ENCODE assay signal across 7 mouse cellular contexts in genomic region chr2:163602101-163602971, GRCm38 (mm10). TPM values are rescaled to one million over a fixed set of nuclear protein-coding genes. Genes with fewer than 3 reads are reported as not detected.
DNase-seq lines count a peak whose midpoint lies in the region; ATAC-seq and TF ChIP-seq lines count a peak whose summit lies in the region.

TSS of gene Ttpal (plus strand) at chr2:163602314.

- peak within 1 kb of the TSS; percentile 78; the same call in 1 of the 2 replicates for H3K27ac ChIP-seq in embryonic facial prominence, embryonic 11.5 days (replicated peaks; ENCODE audit: low read depth, low read length)
- peak within 1 kb of the TSS; percentile 61 for H3K27ac ChIP-seq in kidney, adult 2 months (ENCODE audit: insufficient read depth, low read depth, low read length)
- peak within 1 kb of the TSS; percentile 84 for H3K27ac ChIP-seq in limb, embryonic 12.5 days
- H3K27ac ChIP-seq in midbrain, embryonic 15.5 days: peak within 1 kb of the TSS; percentile 95
- peak within 1 kb of the TSS; percentile 99 for H3K27ac ChIP-seq in spleen, adult 2 months (ENCODE audit: insufficient read depth, low read length)

- WGBS in embryonic facial prominence, embryonic 11.5 days: 2% methylated on average over 57 of the region's 57 CpGs
- WGBS in kidney, adult 2 months: under 1% methylated on average over 57 of the region's 57 CpGs
- 2% methylated on average over 57 of the region's 57 CpGs for WGBS in limb, embryonic 12.5 days
- WGBS in midbrain, embryonic 15.5 days: 1% methylated on average over 56 of the region's 57 CpGs
- under 1% methylated on average over 57 of the region's 57 CpGs for WGBS in spleen, adult 2 months

- no peaks in the 10 kb centered on the region for H3K27me3 ChIP-seq in embryonic facial prominence, embryonic 11.5 days (ENCODE audit: control insufficient read depth, insufficient read depth, low read length)
- H3K27me3 ChIP-seq in kidney, adult 2 months (replicated peaks; ENCODE audit: control insufficient read depth, insufficient read depth, low read length): no peaks in the 10 kb centered on the region
- H3K27me3 ChIP-seq in limb, embryonic 12.5 days: no peaks in the 10 kb centered on the region
- H3K27me3 ChIP-seq in midbrain, embryonic 15.5 days (replicated peaks): no peaks in the 10 kb centered on the region
- no peaks in the 10 kb centered on the region for H3K27me3 ChIP-seq in spleen, adult 2 months (ENCODE audit: control insufficient read depth, insufficient read depth, low read length)

- H3K9ac ChIP-seq in embryonic facial prominence, embryonic 11.5 days (replicated peaks; ENCODE audit: low read length): peak within 1 kb of the TSS; percentile 93
- H3K9ac ChIP-seq in limb, embryonic 12.5 days (replicated peaks): peak within 1 kb of the TSS; percentile 90
- peak within 1 kb of the TSS; percentile 88 for H3K9ac ChIP-seq in midbrain, embryonic 15.5 days

- H3K9me3 ChIP-seq in embryonic facial prominence, embryonic 11.5 days (replicated peaks; ENCODE audit: control insufficient read depth, low read length): no peaks in the 10 kb centered on the region
- H3K9me3 ChIP-seq in limb, embryonic 12.5 days: no peaks in the 10 kb centered on the region
- no peaks in the 10 kb centered on the region for H3K9me3 ChIP-seq in midbrain, embryonic 15.5 days

- H3K36me3 ChIP-seq in embryonic facial prominence, embryonic 11.5 days (replicated peaks; ENCODE audit: control insufficient read depth, insufficient read depth, low read depth, low read length): no peaks in the 10 kb centered on the region
- H3K36me3 ChIP-seq in kidney, adult 2 months (ENCODE audit: control insufficient read depth, insufficient read depth, low read length): no peaks in the 10 kb centered on the region
- H3K36me3 ChIP-seq in limb, embryonic 12.5 days: peaks cover 3% of the 10 kb centered on the region
- no peaks in the 10 kb centered on the region for H3K36me3 ChIP-seq in midbrain, embryonic 15.5 days (replicated peaks)
- peaks cover 3% of the 10 kb centered on the region for H3K36me3 ChIP-seq in spleen, adult 2 months (ENCODE audit: control insufficient read depth, insufficient read depth, low read length)

- H3K4me2 ChIP-seq in embryonic facial prominence, embryonic 11.5 days (ENCODE audit: low read depth, low read length): peak within 1 kb of the TSS; percentile 90
- H3K4me2 ChIP-seq in limb, embryonic 12.5 days: peak within 1 kb of the TSS; percentile 95
- peak within 1 kb of the TSS; percentile 86 for H3K4me2 ChIP-seq in midbrain, embryonic 15.5 days

- peak; percentile 94 for DNase-seq in adrenal gland, postnatal 14 days
- peak; percentile 92 for DNase-seq in embryonic facial prominence, embryonic 11.5 days (ENCODE audit: low spot score)
- DNase-seq in heart, adult 18-20 months: peak; percentile 91 to 92
- DNase-seq in kidney, adult 2 months: peak; percentile 92
- peak; percentile 88 to 89 for DNase-seq in spleen, adult 2 months (ENCODE audit: low read depth in 1 of 2, low spot score in 2 of 2)

- peak; percentile 40 for TF ChIP-seq POLR2A in kidney, adult 2 months (IDR thresholded peaks at IDR 0.05; ENCODE audit: low read depth, low read length)
- TF ChIP-seq POLR2A in spleen, adult 2 months (IDR thresholded peaks at IDR 0.05; ENCODE audit: low read depth, low read length): peak; percentile 75

- no peaks in the 10 kb centered on the region; the same call in 1 of the 2 replicates for H3K4me1 ChIP-seq in embryonic facial prominence, embryonic 11.5 days (ENCODE audit: control insufficient read depth, insufficient read depth, low read length)
- peaks cover 4% of the 10 kb centered on the region for H3K4me1 ChIP-seq in kidney, adult 2 months (ENCODE audit: control insufficient read depth, insufficient read depth, low read length)
- H3K4me1 ChIP-seq in limb, embryonic 12.5 days (replicated peaks): peaks cover 10% of the 10 kb centered on the region
- H3K4me1 ChIP-seq in midbrain, embryonic 15.5 days: peaks cover 16% of the 10 kb centered on the region
- H3K4me1 ChIP-seq in spleen, adult 2 months (ENCODE audit: control insufficient read depth, insufficient read depth, insufficient read length): peaks cover 22% of the 10 kb centered on the region; the same call in 1 of the 2 replicates

- H3K4me3 ChIP-seq in embryonic facial prominence, embryonic 11.5 days (ENCODE audit: low read depth, low read length): peak within 1 kb of the TSS; percentile 65
- H3K4me3 ChIP-seq in kidney, adult 2 months (ENCODE audit: insufficient read depth, low read depth, low read length): peak within 1 kb of the TSS; percentile 83
- H3K4me3 ChIP-seq in limb, embryonic 12.5 days (replicated peaks): peak within 1 kb of the TSS; percentile 88
- peak within 1 kb of the TSS; percentile 63 for H3K4me3 ChIP-seq in midbrain, embryonic 15.5 days
- H3K4me3 ChIP-seq in spleen, adult 2 months (ENCODE audit: extremely low read depth, insufficient read depth, insufficient read length): peak within 1 kb of the TSS; percentile 79

- TF ChIP-seq CTCF in kidney, adult 2 months (conservative IDR thresholded peaks at IDR 0.05; ENCODE audit: insufficient read depth, insufficient read length, low read depth, low read length): peak; percentile 65
- peak; percentile 67; the same call in 1 of the 2 replicates for TF ChIP-seq CTCF in spleen, adult 2 months (IDR thresholded peaks at IDR 0.05; ENCODE audit: extremely low read depth, insufficient read depth, insufficient read length, insufficient replicate concordance)

- peak; percentile 91 for ATAC-seq in embryonic facial prominence, embryonic 11.5 days (replicated peaks; ENCODE audit: insufficient number of reproducible peaks, low FRiP score, low TSS enrichment, low read depth)
- ATAC-seq in limb, embryonic 12.5 days (ENCODE audit: insufficient number of reproducible peaks, insufficient read depth, low FRiP score, low TSS enrichment, low read depth): peak; percentile 85
- peak; percentile 96 for ATAC-seq in midbrain, embryonic 15.5 days (replicated peaks)

RNA-seq across cellular contexts. Expression of gene Ttpal, which starts in this region (rescaled TPM):
- 29.9 and 33.4 TPM in 2 replicates for total RNA-seq in adrenal gland, postnatal 14 days (2021)
- 45.3 and 47.2 TPM in 2 replicates for polyA plus RNA-seq in embryonic facial prominence, embryonic 11.5 days (2014; fragmentation: Nextera tagmentation; extraction: Ambion mirVana)
- total RNA-seq in heart, adult 18-20 months (2021): 10 to 100 TPM; 12.0 to 16.8 TPM
- polyA plus RNA-seq in kidney, adult 2 months (2012; rRNA removed): 11.3 and 12.0 TPM in 2 replicates
- polyA plus RNA-seq in limb, embryonic 12.5 days (2016; fragmentation: Nextera tagmentation; extraction: Ambion mirVana): 47.5 and 48.6 TPM in 2 replicates
- 47.1 and 50.2 TPM in 2 replicates for polyA plus RNA-seq in midbrain, embryonic 15.5 days (2015; fragmentation: Nextera tagmentation; extraction: Ambion mirVana)
- 57.9 and 67.7 TPM in 2 replicates for polyA plus RNA-seq in spleen, adult 2 months (2012; rRNA removed)

Comparison
In these comparisons a context has a peak if more than half of its experiments do, and no peak if none do; other contexts are left out.
1. Peak in every context shown above with its lines: DNase-seq, ATAC-seq, H3K4me3 ChIP-seq and H3K27ac ChIP-seq.